Mouse (Mus musculus) spleen, adult 2 months (tissue): Measurements from ENCODE around the gene Hspa1l.

Source experiments
- CTCF ChIP-seq: fragments of 200-500 bp; IDR thresholded peaks from 2 replicates; pipeline ENCODE4 v1.5.1; 2011; ENCODE audit warnings: mild to moderate bottlenecking, inconsistent platforms; ENCODE audit not compliant: insufficient read depth, insufficient read length, insufficient replicate concordance; ENCODE audit errors: extremely low read depth
- POLR2A ChIP-seq: fragments of 200-500 bp; IDR thresholded peaks from 2 replicates; pipeline ENCODE4 v1.6.1; 2011; ENCODE audit warnings: low read depth, low read length, inconsistent platforms

DNA sequence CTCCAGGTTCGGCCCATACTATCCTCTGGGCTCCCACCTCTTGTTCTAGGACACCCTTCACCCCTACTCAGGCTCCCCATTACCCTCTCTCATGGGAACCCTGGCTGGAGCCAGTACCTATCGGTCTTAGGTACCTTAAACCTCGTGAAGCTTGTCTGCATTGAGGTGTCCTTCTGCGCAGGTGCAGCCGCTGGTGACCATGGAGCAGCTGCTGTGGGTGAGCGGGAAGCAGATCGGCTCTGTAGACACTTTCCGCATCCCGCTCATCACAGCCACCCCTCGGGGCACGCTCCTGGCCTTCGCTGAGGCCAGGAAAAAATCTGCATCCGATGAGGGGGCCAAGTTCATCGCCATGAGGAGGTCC, 40.8 kb upstream of the Hspa1l start:
- TF ChIP-seq CTCF = no peak
- TF ChIP-seq POLR2A = no peak
